Mouse (Mus musculus): ENCODE results near the gene Il1rap.

Il1rap gene

DNA sequence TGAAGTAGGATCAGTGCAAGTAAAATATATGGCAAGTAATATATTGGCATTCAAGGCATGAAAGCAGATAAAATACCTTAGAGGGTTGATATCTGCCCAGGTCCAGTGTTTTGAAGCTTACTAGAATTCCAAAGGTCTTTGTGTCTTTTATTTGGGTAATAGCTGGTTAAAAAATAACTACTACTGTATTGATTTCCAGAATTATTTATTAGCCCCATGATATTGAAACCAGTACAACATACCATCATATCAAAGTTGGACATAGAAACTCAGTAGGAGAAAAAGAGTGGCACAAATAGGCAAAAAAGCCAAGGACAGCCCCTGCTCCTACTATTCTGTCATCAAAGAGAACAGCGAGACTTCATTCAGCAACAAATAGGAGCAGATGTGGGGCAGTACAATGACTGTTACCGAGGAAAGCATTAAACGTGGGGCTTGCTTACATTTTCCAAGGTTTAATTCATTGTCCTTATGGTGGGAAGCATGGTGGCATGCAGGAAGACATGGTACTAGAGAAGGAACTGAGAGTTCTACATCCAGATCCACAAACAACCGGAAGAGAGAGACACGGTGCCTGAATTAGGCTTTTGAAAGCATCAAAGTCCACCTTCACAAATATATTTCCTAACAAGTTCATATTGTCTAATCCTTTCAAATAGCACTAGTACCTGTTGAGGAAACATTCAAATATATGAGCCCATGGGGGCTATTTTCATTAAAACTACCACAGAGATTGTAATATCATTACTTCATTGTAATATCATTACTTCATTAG, 174.1 kb downstream of the Il1rap start:
- no peak for DNase-seq

DNA sequence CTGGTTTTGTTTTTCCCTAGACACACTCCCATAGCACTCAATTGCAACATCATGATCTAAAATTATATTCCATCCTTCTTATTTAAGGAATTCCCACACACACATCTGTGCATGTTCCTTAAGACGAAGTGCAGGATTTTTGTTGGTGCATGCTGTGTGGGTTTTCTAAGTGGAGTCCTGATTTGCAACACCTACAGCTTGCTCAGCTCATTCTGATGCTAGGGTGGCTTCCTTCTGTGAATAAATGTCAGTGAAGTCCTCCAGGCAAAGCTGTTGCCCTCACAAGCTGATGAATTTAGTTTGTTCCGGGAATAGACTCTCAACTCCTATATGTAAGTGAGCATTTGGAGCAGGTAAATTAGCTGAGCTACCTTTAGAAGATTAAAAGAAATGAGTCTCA, 194.5 kb downstream of the Il1rap start:
- DNase-seq: no peak

- no peak for DNase-seq
Observed at GRCm38 (mm10) chr16:26777132-26777531, 195.6 kb downstream of the Il1rap start.

All from cerebellum, adult 11 months (tissue).